Mouse (Mus musculus) small intestine, adult 2 months (tissue): ENCODE results near the gene Lrrc1.

Source experiments
- CTCF ChIP-seq: fragments of 200-500 bp; IDR thresholded peaks from 2 replicates; pipeline ENCODE4 v1.5.1; 2012; ENCODE audit warnings: low read depth, mild to moderate bottlenecking, control low read depth, inconsistent platforms, low read length, moderate library complexity, mixed read lengths; ENCODE audit not compliant: insufficient replicate concordance, insufficient read length; ENCODE audit errors: extremely low read depth
- POLR2A ChIP-seq: fragments of 200-500 bp; IDR thresholded peaks from 2 replicates; pipeline ENCODE4 v1.6.1; 2012; ENCODE audit warnings: low read depth, mild to moderate bottlenecking, control low read depth, inconsistent platforms, low read length, moderate library complexity

GRCm38 (mm10) chr9:77557963-77558362 is 13.3 kb upstream of the Lrrc1 start:
- TF ChIP-seq POLR2A = no peak
- TF ChIP-seq CTCF = no peak
